Mouse (Mus musculus): ENCODE measurements around the gene Cyp3a41a.
"Not testable (repeated sequence)": the region's sequence is repeated elsewhere in the genome, so short reads cannot be mapped to it uniquely, and the experiment has no call there.

Gene Cyp3a41a

GRCm38 (mm10) chr5:145720036-145720435 lies at the start of gene Cyp3a41a:
Gene Cyp3a41a, minus strand, starts transcription at chr5:145720136.
- DNase-seq (ENCODE audit: extremely low spot score, low spot score), result not testable (repeated sequence)

DNA sequence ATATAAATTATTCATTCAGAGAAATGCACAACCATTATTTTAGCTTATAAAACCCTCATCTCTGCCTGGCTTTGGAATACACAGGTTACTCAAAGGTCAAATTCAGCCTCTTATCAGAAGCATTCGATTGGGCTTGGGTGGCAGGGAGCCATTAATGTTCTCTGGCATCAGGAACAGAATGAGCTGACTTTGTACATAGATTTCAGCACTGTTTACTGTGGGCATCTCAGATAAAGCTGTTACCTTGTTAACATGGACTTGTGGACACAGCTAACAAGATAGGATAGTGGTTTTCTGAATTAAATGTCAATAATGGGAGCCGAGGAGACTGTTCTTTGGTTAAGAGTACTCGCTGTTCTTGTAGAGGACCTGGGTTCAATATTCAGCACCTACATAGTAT lies 17.6 kb upstream of the Cyp3a41a start:
- DNase-seq (ENCODE audit: extremely low spot score, low spot score), result not testable (repeated sequence)

DNA sequence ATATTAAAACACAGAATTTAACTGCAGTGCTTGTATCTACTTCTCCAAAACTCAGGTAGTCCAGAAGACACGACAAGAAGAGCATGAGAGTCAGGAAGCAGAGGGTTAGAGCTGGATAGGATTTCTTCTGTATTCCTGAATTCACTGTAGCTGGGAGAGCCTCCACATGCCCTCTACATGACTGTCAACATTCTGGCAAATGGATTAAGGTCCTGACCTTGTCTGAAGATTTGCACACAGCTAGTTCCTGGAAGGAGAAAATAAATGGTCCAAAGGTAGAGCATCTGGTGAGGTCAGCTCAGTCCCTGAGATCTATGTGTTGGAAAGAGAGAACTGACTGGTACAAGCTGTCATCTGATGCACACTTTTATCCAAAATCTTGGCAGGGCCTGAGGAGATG lies 5.6 kb downstream of the Cyp3a41a start:
- DNase-seq (ENCODE audit: extremely low spot score, low spot score), result not testable (repeated sequence)

- not testable (repeated sequence) for DNase-seq (ENCODE audit: extremely low spot score, low spot score)
Observed at GRCm38 (mm10) chr5:145707372-145707771, 12.6 kb downstream of the Cyp3a41a start.

- DNase-seq (ENCODE audit: extremely low spot score, low spot score), result no peak
Observed at GRCm38 (mm10) chr5:145662007-145662406, 57.9 kb downstream of the Cyp3a41a start.

GRCm38 (mm10) chr5:145647779-145648178 lies 72.2 kb downstream of the Cyp3a41a start:
- DNase-seq (ENCODE audit: extremely low spot score, low spot score), result no peak
